Mouse (Mus musculus): ENCODE data around the gene N4bp3.
"Not testable (repeated sequence)": the region's sequence is repeated elsewhere in the genome, so short reads cannot be mapped to it uniquely, and the experiment has no call there.

N4bp3 gene

DNA sequence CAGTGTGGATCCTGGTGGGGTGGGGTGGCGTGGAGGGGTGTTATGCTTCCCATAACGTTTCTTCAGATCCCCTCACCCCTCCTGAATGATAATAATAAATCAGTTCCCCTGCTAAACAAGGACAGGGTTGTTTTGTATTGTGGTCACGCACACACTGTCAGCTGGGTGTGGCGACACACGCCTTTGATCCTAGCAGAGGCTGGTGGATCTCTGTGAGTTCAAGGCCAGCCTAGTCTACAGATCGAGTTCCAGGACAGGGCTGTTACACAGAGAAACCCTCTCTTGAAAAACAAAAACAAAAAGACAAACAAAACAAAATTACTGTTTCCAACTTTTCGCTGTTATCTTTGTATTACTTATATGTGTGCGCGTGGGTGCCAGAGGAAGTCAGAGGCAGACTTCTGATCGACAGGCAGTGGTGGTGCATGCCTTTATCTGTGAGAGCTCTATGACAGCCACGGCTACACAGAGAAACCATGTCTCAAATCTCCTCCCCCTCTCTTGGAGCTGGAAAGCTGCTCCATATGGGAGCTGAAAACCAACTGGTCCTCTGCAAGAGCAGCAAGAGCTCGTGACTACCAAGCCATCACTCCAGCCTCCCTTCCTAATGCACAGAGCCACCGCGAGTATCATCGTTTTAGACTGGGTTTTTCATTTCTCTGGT, 20.9 kb downstream of the N4bp3 start:
- DNase-seq (ENCODE audit: low spot score in 2 of 2) = no peak

- no peak for DNase-seq (ENCODE audit: low spot score in 2 of 2)
These were observed 22.7 kb downstream of the N4bp3 start for GRCm38 (mm10) chr11:51627907-51628306.

DNA sequence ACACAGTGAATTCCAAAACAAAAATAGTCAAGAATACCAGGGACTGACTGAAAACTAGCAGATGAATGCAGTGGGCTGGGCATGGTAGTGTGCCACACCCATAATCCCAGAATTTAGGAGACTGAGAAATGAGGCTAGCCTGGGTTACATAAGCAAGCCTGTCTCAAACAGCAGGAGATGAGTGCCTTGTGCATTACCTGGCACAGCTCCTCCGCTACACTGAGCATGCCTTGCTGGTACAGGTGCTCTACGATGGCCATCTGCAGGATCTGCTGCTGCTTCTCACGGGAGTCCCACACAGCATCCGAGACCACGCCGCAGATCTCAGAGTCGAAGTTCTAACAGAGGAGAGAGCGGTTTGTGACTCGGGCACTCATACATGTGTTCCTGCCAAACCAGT, 23.2 kb downstream of the N4bp3 start:
- no peak for DNase-seq (ENCODE audit: low spot score in 2 of 2)

DNA sequence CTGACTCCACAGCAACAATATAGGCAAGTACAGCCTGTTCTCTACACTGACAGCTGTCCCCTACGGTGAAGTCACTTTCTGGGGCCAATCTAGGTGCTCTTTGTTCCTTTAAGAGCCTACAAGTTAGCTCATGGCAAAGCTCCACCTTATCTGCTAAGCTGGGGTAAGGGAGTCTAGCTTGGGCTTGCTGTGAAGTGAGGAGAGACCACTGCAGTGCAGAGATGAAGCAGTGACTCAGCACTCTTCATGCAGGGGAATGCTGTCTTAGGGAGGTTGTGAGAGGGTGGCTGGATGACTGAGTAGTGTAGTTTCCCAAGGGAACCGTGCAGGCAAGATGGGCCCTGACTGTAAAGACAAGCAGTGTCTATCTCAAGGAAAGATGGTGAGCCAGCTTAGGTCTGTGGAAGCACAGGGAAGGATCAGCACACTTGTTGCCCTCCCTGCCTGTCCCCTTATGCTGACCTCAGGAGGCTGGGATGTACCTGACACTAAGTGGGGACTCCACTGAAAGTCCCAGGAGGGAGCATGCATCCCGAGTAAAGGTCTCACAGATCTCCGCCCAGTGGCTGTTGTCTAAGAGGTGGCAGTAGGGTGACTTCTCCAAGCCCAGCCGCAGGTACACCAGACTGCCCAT, 25.3 kb downstream of the N4bp3 start:
- DNase-seq (ENCODE audit: low spot score in 2 of 2) = no peak

DNA sequence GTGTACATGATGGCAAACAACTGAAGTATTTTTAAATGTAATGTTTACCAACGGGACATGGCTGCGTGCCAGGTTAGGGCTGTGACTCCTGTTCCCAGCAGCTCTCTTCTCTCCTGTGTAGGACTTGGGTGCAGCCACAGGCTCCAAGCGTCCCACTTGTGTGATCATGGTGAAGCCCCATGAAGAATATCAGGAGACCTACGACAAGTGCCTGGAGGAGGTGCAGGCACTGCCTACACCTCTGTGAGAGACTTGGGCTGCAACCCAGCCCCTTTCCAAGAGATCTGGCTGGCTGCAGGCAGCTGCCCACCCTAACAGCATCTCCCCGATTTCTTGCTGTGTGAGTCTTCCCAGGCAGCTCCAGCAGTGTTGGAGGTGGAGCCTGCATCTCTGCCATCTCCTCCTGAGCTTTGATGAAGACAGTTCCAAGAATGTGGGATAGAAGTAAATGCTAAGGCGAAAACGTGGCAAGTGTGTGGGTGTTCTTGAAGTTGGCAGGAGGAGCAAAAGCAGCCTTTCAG, 27.6 kb downstream of the N4bp3 start:
- no peak for DNase-seq (ENCODE audit: low spot score in 2 of 2)

- no peak for DNase-seq (ENCODE audit: low spot score in 2 of 2)
These were observed 28.9 kb downstream of the N4bp3 start for GRCm38 (mm10) chr11:51621776-51622175.

- DNase-seq (ENCODE audit: low spot score in 2 of 2) = no peak
These were observed 30.6 kb downstream of the N4bp3 start for GRCm38 (mm10) chr11:51620084-51620483.

GRCm38 (mm10) chr11:51619409-51620060, 31.1 kb downstream of the N4bp3 start, which contains the start of gene Nhp2:
Gene Nhp2, plus strand, starts transcription at chr11:51619735.
- DNase-seq (ENCODE audit: low spot score in 2 of 2) = peak; percentile 75 to 82

- no peak for DNase-seq (ENCODE audit: low spot score in 2 of 2)
These were observed 31.7 kb downstream of the N4bp3 start for GRCm38 (mm10) chr11:51618894-51619408.

DNA sequence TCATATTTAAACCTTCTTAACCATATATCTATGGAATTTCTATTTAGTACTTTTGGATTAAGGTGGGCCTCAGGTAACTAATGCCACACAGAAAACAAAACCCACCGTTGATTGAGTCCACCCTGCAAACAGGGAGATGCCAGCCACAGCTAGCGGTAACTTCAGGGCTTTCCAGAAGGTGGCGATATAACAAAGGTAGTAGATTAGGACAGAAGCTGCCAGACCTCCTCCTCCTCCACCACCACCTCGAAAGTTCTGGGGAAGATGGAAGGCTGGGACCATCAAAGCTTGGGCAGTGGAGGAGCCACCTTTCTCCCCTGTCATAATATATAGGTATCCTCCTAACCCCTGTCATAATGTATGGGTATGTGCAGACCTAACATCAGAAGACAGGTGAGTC, 32.9 kb downstream of the N4bp3 start:
- peak; percentile 33 to 69 for DNase-seq (ENCODE audit: low spot score in 2 of 2)

DNA sequence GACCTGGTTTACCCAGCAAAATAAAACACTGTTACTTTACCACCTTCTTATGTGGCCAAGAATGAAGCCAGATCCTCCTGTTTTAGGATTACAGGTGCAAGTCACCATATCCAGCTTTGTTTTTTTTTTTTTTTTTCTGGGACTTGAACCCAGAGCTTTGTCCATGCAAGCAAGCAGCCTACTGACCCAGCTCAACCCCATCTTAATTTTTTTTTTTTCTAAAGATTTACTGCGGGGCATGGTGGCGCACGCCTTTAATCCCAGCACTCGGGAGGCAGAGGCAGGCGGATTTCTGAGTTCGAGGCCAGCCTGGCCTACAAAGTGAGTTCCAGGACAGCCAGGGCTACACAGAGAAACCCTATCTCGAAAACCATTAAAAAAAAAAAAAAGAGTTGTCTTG, 34.5 kb downstream of the N4bp3 start:
- DNase-seq (ENCODE audit: low spot score in 2 of 2) = not testable (repeated sequence)

GRCm38 (mm10) chr11:51615601-51616000, 35.0 kb downstream of the N4bp3 start:
- DNase-seq (ENCODE audit: low spot score in 2 of 2) = peak; percentile 51 to 58

- no peak for DNase-seq (ENCODE audit: low spot score in 2 of 2)
These were observed 35.5 kb downstream of the N4bp3 start for GRCm38 (mm10) chr11:51615129-51615528.

DNA sequence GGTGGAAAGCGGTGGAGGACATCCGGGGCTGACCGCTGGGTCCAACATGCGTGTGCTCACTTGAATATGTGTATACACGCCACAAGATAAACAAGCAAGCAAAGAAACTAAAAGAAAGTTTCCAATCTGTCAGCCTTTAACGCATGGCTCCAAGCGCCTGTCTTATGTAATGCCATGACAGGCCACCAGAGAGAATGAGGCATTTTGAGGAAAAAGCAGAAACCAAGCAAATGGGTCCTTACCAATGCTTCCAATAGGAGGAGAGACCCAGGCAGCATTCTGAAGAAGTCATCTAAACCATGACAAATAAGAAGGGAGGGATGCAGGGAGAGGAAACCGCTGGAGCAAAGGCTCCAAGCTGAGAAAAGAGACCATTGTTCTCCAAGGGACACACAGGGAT, 36.4 kb downstream of the N4bp3 start:
- no peak for DNase-seq (ENCODE audit: low spot score in 2 of 2)

GRCm38 (mm10) chr11:51609940-51610339, 40.7 kb downstream of the N4bp3 start:
- not testable (repeated sequence) for DNase-seq (ENCODE audit: low spot score in 2 of 2)

DNA sequence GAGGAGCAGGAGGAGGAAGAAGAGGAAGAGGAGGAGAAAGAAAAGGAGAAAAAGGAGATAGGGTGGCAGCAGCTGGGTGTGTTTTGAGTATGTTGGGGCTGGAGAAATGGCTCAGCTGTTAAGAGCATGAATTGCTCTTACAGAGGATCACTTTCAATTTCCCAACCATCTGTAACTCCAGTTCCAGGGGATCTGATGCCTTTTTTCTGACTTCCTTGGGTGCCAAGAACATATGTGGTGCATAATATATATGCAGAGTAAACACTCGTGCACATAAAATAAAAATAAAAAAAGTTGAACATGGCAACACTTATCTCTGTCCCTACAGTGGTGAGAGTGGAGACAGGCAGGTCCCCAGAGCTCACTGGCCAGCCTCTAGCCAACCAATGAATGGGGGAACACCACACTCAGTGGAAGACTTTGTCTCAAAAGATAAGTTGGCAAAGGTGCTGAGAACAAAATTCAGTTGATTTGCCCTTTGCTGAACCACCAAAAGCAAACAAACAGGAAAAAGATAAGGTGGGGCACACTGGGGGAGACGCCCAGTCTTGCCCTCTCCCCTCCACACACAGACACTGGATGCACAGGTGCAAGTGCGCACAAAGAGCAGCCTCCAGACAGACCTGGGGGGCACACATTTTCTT, 41.3 kb downstream of the N4bp3 start:
- DNase-seq (ENCODE audit: low spot score in 2 of 2) = no peak

- DNase-seq (ENCODE audit: low spot score in 2 of 2) = no peak
These were observed 43.4 kb downstream of the N4bp3 start for GRCm38 (mm10) chr11:51607096-51607738.

- peak; percentile 90 to 94 for DNase-seq (ENCODE audit: low spot score in 2 of 2)
These were observed 44.1 kb downstream of the N4bp3 start, which contains the start of gene Hnrnpab for GRCm38 (mm10) chr11:51606447-51607095. Gene Hnrnpab, minus strand, starts transcription at chr11:51606847.

- peak; percentile 79 to 81 for DNase-seq (ENCODE audit: low spot score in 2 of 2)
These were observed 44.8 kb downstream of the N4bp3 start for GRCm38 (mm10) chr11:51605602-51606446.

DNA sequence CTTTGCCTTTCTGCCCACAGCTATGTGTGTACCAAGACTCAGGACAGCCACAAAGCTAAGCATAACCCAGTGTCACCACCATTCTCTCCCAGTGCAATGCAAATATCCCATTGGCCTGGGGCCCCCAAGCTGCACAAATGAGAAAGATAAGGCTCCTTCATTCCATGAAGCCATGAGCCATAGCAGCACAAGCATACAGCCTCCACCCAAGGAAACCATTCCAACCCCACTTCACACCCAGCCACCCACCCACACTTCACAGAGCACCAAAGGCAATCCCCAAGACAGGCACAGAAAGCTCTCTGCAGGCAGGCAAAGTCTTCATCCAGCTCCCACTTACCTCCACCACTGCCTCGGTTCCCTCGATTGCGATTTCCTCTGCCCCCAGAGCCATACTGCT, 48.4 kb downstream of the N4bp3 start:
- no peak for DNase-seq (ENCODE audit: low spot score in 2 of 2)

All from spleen, postnatal 14 days (tissue).